Mouse (Mus musculus): ENCODE data around the gene Ppfia1.

DNA sequence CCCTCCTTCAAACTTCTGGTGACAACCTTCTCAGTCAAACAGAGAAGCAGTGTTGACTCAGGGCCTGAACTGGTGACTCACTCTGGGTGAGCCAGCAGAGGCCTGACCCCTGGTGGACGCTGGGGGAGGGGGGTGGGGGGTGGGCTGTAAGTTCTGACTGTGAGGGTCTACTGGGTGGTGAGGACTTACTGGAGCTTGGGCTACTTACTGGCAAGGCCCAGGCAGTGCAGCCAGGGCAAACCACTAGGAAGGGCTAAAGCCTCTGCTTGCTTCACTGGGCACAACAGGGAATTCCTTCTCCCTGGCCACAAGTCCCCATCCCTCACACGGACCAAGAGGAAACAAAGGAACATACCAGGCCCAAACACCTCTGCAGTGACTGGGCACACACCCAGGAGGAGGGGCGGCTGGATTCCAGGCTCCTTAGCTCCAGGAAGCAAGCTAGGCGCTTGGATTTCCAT is 84.3 kb downstream of the Ppfia1 start:
- TF ChIP-seq POLR2A (IDR thresholded peaks at IDR 0.05; ENCODE audit: control insufficient read depth, low read depth, low read length) (no peak), CTCF (IDR thresholded peaks at IDR 0.05; ENCODE audit: control insufficient read depth, insufficient read depth, insufficient replicate concordance, low read depth, low read length) (no peak)
